Mouse (Mus musculus): ENCODE data around the gene Clybl.

DNA sequence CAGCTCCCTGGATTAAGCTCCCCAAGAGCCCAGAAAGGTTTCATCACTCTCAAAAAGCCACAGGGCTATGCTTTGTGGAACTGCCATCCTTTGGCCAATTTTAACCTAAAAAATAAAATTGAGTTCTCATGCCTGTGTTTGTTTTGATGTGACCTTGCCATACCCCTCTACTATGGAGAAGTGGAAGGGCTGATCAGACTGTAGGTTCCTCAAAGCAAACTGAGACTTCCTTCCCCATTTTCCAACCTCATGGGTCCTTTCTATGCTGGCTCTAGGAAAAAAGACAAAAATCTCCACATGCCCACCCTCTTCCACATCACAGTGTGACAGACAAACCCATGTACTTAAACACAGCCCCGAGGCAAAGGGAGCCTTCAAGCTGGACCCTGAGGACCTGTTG lies 79.7 kb downstream of the Clybl start:
- TF ChIP-seq CTCF (IDR thresholded peaks at IDR 0.05; ENCODE audit: extremely low read depth, insufficient read depth, low read length) (no peak), POLR2A (IDR thresholded peaks at IDR 0.05; ENCODE audit: extremely low read depth, insufficient read depth, low read length) (no peak)

Measured in cortical plate, adult 2 months (tissue).